Mouse (Mus musculus) erythroblast, embryonic 14.5 days (primary cell): Measurements from ENCODE around the gene Lrrc17. TPM values are rescaled to one million over a fixed set of nuclear protein-coding genes. Genes with fewer than 3 reads are reported as not detected.

ENCODE experiments used
- H3K27me3 ChIP-seq: 2 replicates; pipeline ENCODE4 v1.6.1; 2012; ENCODE audit warnings: inconsistent platforms; ENCODE audit not compliant: control insufficient read depth
- H3K36me3 ChIP-seq: 2 replicates; pipeline ENCODE4 v1.6.1; 2012; ENCODE audit warnings: mild to moderate bottlenecking, inconsistent platforms; ENCODE audit not compliant: control insufficient read depth
- H3K4me1 ChIP-seq: 2 replicates; pipeline ENCODE4 v1.6.1; 2012; ENCODE audit warnings: inconsistent platforms; ENCODE audit not compliant: control insufficient read depth
- H3K4me3 ChIP-seq: replicated peaks from 2 replicates; pipeline ENCODE3; 2012; ENCODE audit warnings: moderate library complexity, mild to moderate bottlenecking, inconsistent platforms
- H3K9me3 ChIP-seq: 2 replicates; pipeline ENCODE4 v1.6.1; 2012; ENCODE audit warnings: low read length, inconsistent platforms, mixed read lengths; ENCODE audit not compliant: control insufficient read depth
- GATA1 ChIP-seq: IDR thresholded peaks from 2 replicates; pipeline ENCODE4 v1.6.1; 2012; ENCODE audit warnings: low read length, inconsistent platforms, mixed read lengths
- TAL1 ChIP-seq: IDR thresholded peaks from 3 replicates; pipeline ENCODE4 v1.6.1; 2012; ENCODE audit warnings: low read length, inconsistent platforms, mixed read lengths
- polyA plus RNA-seq: library from polyadenylated mRNA; stranded (reverse); fragments of >175 nt; gene quantifications from 2 replicates; pipeline ENCODE4 v1.2.3, GENCODE M21; 2012

Lrrc17 gene
- polyA plus RNA-seq, 1 experiment: not detected

DNA sequence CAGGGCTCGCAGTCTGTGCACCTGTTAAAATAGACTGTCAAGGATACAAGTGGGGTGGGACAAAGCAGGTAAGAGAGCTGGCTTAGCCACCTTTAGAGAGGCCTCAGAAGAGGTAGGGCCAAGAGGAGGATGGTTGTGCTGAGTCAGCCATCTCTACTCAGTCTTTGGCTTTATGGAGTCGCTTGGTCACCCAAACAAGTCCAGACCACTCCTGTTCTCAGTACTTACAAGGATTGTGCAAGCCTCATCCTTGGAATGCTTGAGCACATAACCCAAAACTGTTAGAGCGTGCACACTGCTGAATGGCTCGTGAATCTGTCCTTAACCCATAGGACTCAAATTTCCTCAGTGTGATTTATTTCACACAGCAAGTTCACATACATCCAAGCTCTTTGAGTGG is 10.3 kb downstream of the Lrrc17 start:
- TF ChIP-seq TAL1 (no peak), GATA1 (no peak)
- Histone ChIP-seq H3K4me3 (no peak overlapping the region), H3K4me1 (no peaks in the 10 kb centered on the region), H3K36me3 (no peaks in the 10 kb centered on the region), H3K9me3 (no peaks in the 10 kb centered on the region), H3K27me3 (no peaks in the 10 kb centered on the region)

DNA sequence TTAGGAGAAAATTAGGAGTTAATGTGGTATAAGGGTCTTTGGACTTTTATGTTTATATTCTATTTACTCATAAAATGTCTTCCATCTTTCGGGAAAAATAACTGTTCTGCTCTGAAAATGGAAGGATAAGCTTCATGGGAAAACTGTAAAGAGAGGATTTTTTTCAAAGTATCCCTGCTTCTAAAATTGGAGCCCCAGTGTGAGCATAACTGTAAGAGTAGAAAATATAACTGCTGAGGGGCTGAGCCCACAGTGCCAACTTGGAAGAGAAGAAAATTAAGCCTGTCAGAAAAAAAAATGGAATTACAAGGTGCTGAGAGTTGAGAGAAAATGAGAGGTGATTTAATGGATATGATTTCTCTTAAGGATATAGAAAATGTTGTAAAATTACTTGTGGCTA is 11.4 kb downstream of the Lrrc17 start:
- Histone ChIP-seq H3K4me1 (no peaks in the 10 kb centered on the region), H3K27me3 (no peaks in the 10 kb centered on the region), H3K4me3 (no peak overlapping the region), H3K36me3 (no peaks in the 10 kb centered on the region), H3K9me3 (no peaks in the 10 kb centered on the region)
- TF ChIP-seq GATA1 (no peak), TAL1 (no peak)

DNA sequence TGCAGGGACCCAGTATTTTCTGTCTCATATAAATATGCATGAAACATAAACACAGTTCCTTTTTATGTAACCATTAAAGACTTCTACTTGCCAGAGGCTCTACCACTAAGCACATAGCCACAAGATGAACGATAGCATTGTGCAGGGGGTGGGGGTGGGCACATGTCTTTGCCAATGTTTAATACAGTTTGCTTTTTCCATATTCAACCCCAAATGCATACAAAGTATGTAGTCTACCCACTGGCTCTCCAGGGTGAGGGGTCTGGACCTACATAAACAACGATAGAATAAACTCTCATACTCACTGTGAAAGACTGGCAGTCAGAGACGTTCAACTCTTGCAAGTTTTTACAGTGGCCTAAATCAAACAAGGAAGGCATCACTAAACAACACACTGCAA is 13.1 kb downstream of the Lrrc17 start:
- no peak for TF ChIP-seq GATA1
- no peak for TF ChIP-seq TAL1
- Histone ChIP-seq H3K36me3 (no peaks in the 10 kb centered on the region), H3K4me3 (no peak overlapping the region), H3K4me1 (no peaks in the 10 kb centered on the region), H3K9me3 (no peaks in the 10 kb centered on the region), H3K27me3 (no peaks in the 10 kb centered on the region)

DNA sequence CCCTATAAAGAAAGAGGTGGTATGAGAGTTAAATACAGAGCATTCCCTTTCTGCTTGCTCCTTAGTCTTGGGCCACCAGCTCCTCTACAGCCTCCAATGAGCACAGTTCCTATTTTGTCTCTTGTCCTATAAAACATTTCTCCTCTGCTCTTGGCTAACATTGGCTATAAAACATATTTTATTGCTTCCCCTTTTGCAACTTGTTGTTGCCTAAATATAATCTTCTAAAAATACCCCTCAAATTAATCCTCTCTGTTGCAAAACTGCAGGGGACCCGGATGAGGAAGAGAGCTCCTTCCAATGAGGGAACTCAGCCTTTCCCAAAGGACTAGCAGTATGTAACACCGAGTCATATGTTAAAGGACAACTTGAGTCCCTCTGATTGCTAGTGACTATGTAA is 20.6 kb downstream of the Lrrc17 start:
- TF ChIP-seq TAL1 (no peak), GATA1 (no peak)
- Histone ChIP-seq H3K27me3 (no peaks in the 10 kb centered on the region), H3K4me3 (no peak overlapping the region), H3K4me1 (peaks cover 4% of the 10 kb centered on the region; the same call in 1 of the 2 replicates), H3K9me3 (no peaks in the 10 kb centered on the region), H3K36me3 (no peaks in the 10 kb centered on the region)

DNA sequence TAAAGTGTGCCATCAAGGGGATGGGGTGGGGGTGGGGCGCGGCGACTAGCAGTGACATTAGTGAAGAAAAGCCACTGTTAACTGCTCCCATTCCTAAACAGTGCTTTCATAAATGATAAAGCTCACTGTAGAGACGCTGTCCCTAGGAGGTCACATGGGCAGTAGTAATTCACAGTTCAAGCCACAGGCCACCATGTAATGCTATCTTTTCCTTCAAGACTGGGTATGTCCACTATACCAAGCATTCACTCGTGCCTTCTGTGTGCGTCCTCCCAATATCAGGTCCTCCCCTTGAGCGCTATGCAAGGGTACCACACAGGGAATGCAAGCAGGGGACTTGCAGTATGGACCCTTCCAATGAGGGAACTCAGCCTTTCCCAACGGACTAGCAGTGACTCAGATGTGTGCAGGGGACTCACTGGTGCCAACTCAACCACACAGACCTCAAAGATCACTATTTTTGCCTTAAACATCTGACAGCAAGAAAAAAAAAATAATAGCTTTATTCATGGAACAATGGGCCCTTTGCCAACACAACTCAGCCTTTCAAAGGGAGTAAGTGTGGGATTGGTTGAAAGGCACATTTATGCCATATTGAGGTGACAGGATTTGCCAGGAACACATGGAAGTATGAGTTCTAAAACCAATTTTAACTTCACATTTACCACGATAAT is 22.2 kb downstream of the Lrrc17 start:
- Histone ChIP-seq H3K4me1 (peaks cover 14% of the 10 kb centered on the region), H3K27me3 (no peaks in the 10 kb centered on the region), H3K9me3 (no peaks in the 10 kb centered on the region), H3K36me3 (no peaks in the 10 kb centered on the region), H3K4me3 (no peak overlapping the region)
- no peak for TF ChIP-seq GATA1
- TF ChIP-seq TAL1: no peak

DNA sequence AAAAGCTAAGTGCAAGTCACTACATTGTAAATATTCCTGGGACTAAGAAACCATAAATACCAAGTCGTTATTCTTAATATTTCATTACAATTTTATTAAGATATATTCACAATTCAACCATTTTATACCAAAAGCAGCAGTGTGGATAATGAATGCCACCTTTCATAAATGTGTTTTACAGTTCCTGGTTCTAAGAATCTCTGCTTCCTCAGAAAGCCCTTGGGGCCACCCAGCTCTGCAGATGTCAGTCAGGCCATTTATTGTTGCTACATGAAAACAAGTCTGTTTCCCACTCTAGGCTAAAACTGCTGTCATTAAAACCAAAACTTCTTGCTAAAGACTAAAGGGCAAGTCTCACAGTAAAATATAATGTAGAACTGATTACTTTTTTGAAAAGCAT is 24.4 kb downstream of the Lrrc17 start:
- TF ChIP-seq GATA1 (no peak), TAL1 (no peak)
- Histone ChIP-seq H3K36me3 (no peaks in the 10 kb centered on the region), H3K4me1 (peaks cover 28% of the 10 kb centered on the region), H3K4me3 (no peak overlapping the region), H3K9me3 (no peaks in the 10 kb centered on the region), H3K27me3 (no peaks in the 10 kb centered on the region)

DNA sequence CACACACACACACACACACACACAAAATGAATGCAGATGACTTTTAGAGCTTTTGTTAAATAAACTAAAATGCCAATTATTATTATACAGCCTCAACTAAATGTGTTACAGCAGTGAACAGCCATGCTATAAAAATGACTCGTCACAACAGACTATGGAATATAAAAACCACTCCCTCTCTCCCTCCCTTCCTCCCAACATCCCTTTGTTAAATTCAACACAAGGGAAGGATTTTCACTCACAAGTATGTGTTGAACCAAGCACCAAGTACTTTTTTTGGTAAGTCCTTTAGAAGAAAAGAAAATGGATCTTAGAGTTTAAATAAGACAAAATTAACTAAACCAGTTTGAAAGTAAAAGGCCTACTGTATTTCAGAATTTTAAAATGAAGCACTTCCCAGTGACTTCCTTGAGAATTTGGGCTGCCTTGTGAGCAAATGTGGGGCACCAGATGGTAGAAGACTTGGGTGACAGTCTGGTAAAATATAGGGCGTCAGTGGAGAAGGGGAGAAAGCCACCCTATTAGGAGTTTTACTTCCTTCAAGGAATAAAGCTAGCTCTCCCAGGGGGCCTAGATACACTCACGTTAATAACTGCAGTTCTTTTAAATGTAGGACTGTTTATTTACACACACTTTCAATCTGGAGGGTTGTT is 29.5 kb downstream of the Lrrc17 start:
- no peaks in the 10 kb centered on the region for H3K9me3 ChIP-seq
- no peaks in the 10 kb centered on the region for H3K27me3 ChIP-seq
- H3K4me3 ChIP-seq: no peak overlapping the region
- no peak for TF ChIP-seq TAL1
- TF ChIP-seq GATA1: no peak
- no peaks in the 10 kb centered on the region for H3K36me3 ChIP-seq
- peaks cover 53% of the 10 kb centered on the region for H3K4me1 ChIP-seq

DNA sequence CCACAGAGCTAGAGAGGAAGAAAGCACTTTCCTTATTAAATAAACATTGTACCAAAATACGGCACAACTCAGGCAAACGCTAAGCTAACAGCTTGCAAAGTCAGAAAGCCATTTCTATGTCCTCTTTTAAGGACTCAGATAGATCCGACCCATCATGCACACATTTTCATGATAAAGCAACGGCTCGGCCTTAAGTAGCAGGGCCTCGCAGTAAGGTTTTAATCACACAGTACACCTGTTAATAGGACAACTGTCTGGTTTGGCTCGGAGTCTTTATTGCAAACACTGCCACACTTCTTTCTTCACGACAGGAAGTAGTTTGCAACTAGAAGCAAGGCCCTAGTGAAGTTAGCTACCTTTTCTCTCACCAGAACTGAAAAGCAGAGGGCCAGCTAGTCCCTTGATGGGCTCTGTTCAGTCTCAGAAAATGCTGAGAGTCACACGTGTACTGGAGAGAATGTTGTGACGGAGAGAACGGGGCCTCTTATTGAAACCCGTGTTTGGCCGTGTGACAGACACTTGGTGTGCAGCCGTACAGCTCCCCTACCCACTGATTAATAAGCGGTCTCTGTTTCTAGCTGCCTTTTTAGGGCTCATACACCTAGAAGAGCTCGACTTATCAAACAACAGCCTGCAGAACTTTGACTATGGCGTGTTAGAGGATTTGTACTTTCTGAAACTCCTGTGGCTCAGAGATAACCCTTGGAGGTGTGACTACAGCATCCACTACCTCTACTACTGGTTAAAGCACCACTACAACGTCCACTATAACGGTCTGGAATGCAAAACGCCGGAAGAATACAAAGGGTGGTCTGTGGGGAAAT is 31.2 kb downstream of the Lrrc17 start:
- H3K4me3 ChIP-seq: peak overlapping the region; percentile 51
- H3K27me3 ChIP-seq: no peaks in the 10 kb centered on the region
- TF ChIP-seq GATA1 (0 out of 2 replicates have a peak, but pooled peaks have one; percentile 16), TAL1 (peak; percentile 25; the same call in 1 of the 3 replicates)
- H3K4me1 ChIP-seq: peaks cover 42% of the 10 kb centered on the region
- H3K36me3 ChIP-seq: no peaks in the 10 kb centered on the region
- no peaks in the 10 kb centered on the region for H3K9me3 ChIP-seq

DNA sequence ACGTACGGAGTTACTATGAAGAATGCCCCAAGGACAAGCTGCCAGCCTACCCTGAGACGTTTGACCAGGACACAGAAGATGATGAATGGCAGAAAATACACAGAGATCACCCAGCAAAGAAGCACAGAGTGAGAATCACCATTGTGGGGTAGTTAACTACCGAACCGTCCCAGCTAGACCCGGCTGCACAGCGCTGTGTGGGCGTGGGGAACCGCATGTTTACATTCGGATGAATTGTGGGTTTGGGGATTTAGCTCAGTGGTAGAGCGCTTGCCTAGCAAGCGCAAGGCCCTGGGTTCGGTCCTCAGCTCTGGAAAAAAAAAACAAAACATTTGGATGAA is 31.8 kb downstream of the Lrrc17 start:
- Histone ChIP-seq H3K27me3 (no peaks in the 10 kb centered on the region), H3K4me3 (peak overlapping the region; percentile 51), H3K36me3 (no peaks in the 10 kb centered on the region), H3K9me3 (no peaks in the 10 kb centered on the region), H3K4me1 (peaks cover 39% of the 10 kb centered on the region)
- TF ChIP-seq GATA1 (no peak), TAL1 (no peak)
